Mouse (Mus musculus): ENCODE measurements around the gene Zfp618. TPM values are rescaled to one million over a fixed set of nuclear protein-coding genes. Genes with fewer than 3 reads are reported as not detected.

Gene Zfp618
- polyA plus RNA-seq, 1 experiment from 2014 or later = 36.7 TPM

DNA sequence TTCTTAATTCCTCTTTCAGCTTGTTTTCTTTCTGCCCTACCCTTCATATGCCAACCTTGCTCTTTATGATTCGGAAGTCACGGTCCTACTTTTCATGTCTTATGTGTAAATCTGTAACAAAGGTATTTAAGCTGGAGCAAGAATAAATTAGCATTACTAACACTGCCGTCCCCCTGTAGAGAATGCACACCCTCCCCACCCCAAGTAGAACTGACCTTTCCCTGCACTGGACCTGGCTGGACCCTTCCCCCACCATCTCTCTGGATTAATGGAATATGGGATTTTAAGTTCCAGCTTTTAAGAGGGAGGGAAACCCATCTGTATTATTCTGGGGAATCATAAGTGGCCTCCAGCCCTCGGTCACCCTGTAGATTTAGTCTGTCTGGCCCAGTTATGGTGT is 65.9 kb downstream of the Zfp618 start:
- no peak for DNase-seq (ENCODE audit: low spot score)
- WGBS = 64% methylated on average over 4 of the region's 4 CpGs
- Histone ChIP-seq H3K9ac (ENCODE audit: low read depth, low read length) (no peak overlapping the region), H3K4me3 (ENCODE audit: low read depth, low read length) (no peak overlapping the region), H3K27me3 (ENCODE audit: control insufficient read depth, insufficient read depth, low read length) (no peaks in the 10 kb centered on the region), H3K9me3 (ENCODE audit: control insufficient read depth, low read length) (no peaks in the 10 kb centered on the region), H3K4me2 (replicated peaks; ENCODE audit: low read depth, low read length) (no peak overlapping the region), H3K36me3 (ENCODE audit: control insufficient read depth, insufficient read depth, low read length) (no peaks in the 10 kb centered on the region), H3K27ac (ENCODE audit: low read depth, low read length) (no peak overlapping the region), H3K4me1 (replicated peaks; ENCODE audit: control insufficient read depth, insufficient read depth, low read length) (no peaks in the 10 kb centered on the region)
- ATAC-seq (ENCODE audit: low FRiP score) = no peak

DNA sequence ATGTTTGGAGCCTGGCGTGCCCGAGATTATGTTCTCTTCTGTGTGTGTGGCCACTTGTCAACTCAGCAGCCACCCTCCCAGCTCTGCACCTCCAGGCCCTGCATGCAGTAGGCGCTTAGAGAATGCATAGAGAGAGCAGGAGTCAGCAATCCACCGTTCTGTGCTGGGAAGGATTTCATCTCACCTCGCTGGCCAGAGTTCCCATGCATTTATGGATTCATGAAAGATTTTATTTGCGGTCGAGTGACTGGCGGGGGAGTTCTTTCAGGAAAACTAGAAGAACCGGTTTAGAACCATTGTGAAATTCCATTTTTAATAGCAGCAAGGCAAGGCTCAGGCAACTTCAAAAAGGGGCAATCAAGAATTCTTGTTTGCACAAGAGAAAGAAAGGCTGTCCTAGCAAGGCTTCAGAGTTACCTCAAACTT is 67.2 kb downstream of the Zfp618 start:
- ATAC-seq (ENCODE audit: low FRiP score) (no peak), DNase-seq (ENCODE audit: low spot score) (no peak)
- H3K36me3 ChIP-seq (ENCODE audit: control insufficient read depth, insufficient read depth, low read length) = no peaks in the 10 kb centered on the region
- H3K9ac ChIP-seq (ENCODE audit: low read depth, low read length) = no peak overlapping the region
- H3K4me1 ChIP-seq (replicated peaks; ENCODE audit: control insufficient read depth, insufficient read depth, low read length) = no peaks in the 10 kb centered on the region
- no peak overlapping the region for H3K4me3 ChIP-seq (ENCODE audit: low read depth, low read length)
- H3K27ac ChIP-seq (ENCODE audit: low read depth, low read length) = no peak overlapping the region
- WGBS = 79% methylated on average over 9 of the region's 9 CpGs
- H3K27me3 ChIP-seq (ENCODE audit: control insufficient read depth, insufficient read depth, low read length) = no peaks in the 10 kb centered on the region
- H3K9me3 ChIP-seq (ENCODE audit: control insufficient read depth, low read length) = no peaks in the 10 kb centered on the region
- H3K4me2 ChIP-seq (replicated peaks; ENCODE audit: low read depth, low read length) = no peak overlapping the region

DNA sequence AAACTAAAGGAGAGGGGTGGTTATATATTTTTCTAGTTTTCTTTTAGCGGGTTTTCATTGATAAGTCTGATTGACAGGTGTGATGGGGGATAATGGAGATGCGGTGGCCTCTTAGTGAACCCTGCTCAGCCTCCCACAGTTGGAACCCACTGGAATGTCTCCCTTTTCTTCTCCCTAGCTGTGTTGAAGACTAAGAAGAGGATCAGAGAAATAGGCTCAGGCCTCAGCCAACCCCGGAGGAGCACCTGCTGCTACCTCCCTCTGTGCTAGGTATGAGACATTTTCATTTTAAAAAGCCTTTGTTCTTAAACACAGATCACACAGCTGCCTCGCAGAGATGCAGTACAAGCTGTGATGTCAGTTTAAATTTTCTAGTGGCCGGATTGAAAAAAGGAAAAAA is 68.4 kb downstream of the Zfp618 start:
- H3K4me1 ChIP-seq (replicated peaks; ENCODE audit: control insufficient read depth, insufficient read depth, low read length) = no peaks in the 10 kb centered on the region
- DNase-seq (ENCODE audit: low spot score) = no peak
- H3K4me2 ChIP-seq (replicated peaks; ENCODE audit: low read depth, low read length) = no peak overlapping the region
- H3K9me3 ChIP-seq (ENCODE audit: control insufficient read depth, low read length) = no peaks in the 10 kb centered on the region
- no peak overlapping the region for H3K9ac ChIP-seq (ENCODE audit: low read depth, low read length)
- H3K36me3 ChIP-seq (ENCODE audit: control insufficient read depth, insufficient read depth, low read length) = no peaks in the 10 kb centered on the region
- H3K27ac ChIP-seq (ENCODE audit: low read depth, low read length) = no peak overlapping the region
- no peak overlapping the region for H3K4me3 ChIP-seq (ENCODE audit: low read depth, low read length)
- no peak; the same call in 1 of the 2 replicates for ATAC-seq (ENCODE audit: low FRiP score)
- H3K27me3 ChIP-seq (ENCODE audit: control insufficient read depth, insufficient read depth, low read length) = no peaks in the 10 kb centered on the region
- 25% methylated on average over 5 of the region's 5 CpGs for WGBS

DNA sequence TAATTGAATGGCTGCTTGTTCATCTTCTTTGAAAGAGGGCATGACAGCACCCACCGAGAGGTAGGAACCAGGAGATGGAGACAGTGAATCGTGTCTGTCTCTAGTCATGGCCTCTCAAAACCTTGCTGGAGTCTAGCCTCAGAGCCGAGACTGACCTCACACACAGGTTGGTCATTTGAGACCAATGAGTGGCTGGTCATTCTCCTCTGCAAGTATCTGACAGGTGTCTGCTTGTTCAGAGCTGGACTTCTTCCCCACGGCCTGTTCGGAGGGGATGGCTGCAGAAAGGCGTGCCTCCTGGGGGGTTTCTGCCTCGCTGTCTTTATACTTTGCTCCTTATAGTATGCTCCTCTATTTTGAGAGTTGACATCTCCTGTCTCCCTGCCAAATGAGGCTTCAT is 70.6 kb downstream of the Zfp618 start:
- no peak overlapping the region for H3K27ac ChIP-seq (ENCODE audit: low read depth, low read length)
- 75% methylated on average over 7 of the region's 7 CpGs for whole genome bisulfite sequencing
- no peaks in the 10 kb centered on the region for H3K36me3 ChIP-seq (ENCODE audit: control insufficient read depth, insufficient read depth, low read length)

DNA sequence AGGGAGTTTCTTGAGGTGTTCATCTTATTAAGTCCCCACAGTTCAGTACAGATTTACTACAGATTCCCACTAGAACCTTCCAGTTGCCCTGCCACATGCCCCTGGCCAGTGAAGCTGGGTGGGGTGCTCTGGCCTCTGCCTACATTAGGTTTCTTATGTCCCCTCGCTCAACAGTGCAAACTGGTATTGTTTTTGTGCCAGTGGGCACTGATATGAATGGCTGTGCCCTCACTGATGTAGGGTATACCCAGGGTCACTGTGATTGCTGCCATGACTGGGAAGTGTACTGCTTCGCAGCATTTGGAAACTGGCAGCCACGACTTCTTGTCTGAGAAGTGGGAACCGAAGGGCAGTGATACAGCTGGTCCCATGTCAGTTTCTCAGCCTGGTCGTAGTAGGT is 71.4 kb downstream of the Zfp618 start:
- Histone ChIP-seq H3K36me3 (ENCODE audit: control insufficient read depth, insufficient read depth, low read length) (no peaks in the 10 kb centered on the region), H3K4me1 (replicated peaks; ENCODE audit: control insufficient read depth, insufficient read depth, low read length) (no peaks in the 10 kb centered on the region), H3K27me3 (ENCODE audit: control insufficient read depth, insufficient read depth, low read length) (no peaks in the 10 kb centered on the region), H3K4me3 (ENCODE audit: low read depth, low read length) (no peak overlapping the region), H3K27ac (ENCODE audit: low read depth, low read length) (no peak overlapping the region), H3K4me2 (replicated peaks; ENCODE audit: low read depth, low read length) (no peak overlapping the region), H3K9me3 (ENCODE audit: control insufficient read depth, low read length) (no peaks in the 10 kb centered on the region), H3K9ac (ENCODE audit: low read depth, low read length) (no peak overlapping the region)
- WGBS = 96% methylated on average over 5 of the region's 5 CpGs
- no peak for DNase-seq (ENCODE audit: low spot score)
- no peak for ATAC-seq (ENCODE audit: low FRiP score)

More for the DNA sequence above, 70.6 kb downstream of the Zfp618 start:
- Histone ChIP-seq H3K9me3 (ENCODE audit: control insufficient read depth, low read length) (no peaks in the 10 kb centered on the region), H3K9ac (ENCODE audit: low read depth, low read length) (no peak overlapping the region), H3K4me2 (replicated peaks; ENCODE audit: low read depth, low read length) (no peak overlapping the region), H3K4me3 (ENCODE audit: low read depth, low read length) (no peak overlapping the region), H3K4me1 (replicated peaks; ENCODE audit: control insufficient read depth, insufficient read depth, low read length) (no peaks in the 10 kb centered on the region), H3K27me3 (ENCODE audit: control insufficient read depth, insufficient read depth, low read length) (no peaks in the 10 kb centered on the region)
- DNase-seq (ENCODE audit: low spot score) = no peak
- ATAC-seq (ENCODE audit: low FRiP score) = no peak

DNA sequence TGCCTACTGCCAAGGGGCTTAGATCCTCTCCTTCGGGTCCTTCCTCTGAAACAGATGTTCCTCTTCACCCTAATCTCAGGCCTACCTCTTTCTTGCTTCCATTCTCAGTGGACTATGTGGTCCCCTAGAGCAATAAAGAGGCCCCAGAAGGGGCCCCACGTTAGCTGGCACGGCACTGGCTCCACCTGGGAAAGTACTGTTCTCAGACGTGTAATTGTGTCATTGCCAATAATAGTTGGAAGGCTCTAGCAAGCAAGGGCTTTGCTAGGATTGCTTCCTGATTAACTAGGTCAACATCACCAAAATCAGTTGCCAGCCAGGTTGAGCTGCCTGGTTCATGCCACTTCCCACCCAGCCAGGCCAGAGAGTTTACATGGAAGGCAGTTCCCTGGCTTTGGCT is 72.2 kb downstream of the Zfp618 start:
- Histone ChIP-seq H3K4me3 (ENCODE audit: low read depth, low read length) (no peak overlapping the region), H3K4me1 (replicated peaks; ENCODE audit: control insufficient read depth, insufficient read depth, low read length) (no peaks in the 10 kb centered on the region), H3K36me3 (ENCODE audit: control insufficient read depth, insufficient read depth, low read length) (no peaks in the 10 kb centered on the region), H3K9me3 (ENCODE audit: control insufficient read depth, low read length) (no peaks in the 10 kb centered on the region), H3K27ac (ENCODE audit: low read depth, low read length) (no peak overlapping the region), H3K4me2 (replicated peaks; ENCODE audit: low read depth, low read length) (no peak overlapping the region), H3K9ac (ENCODE audit: low read depth, low read length) (no peak overlapping the region), H3K27me3 (ENCODE audit: control insufficient read depth, insufficient read depth, low read length) (no peaks in the 10 kb centered on the region)
- WGBS = 92% methylated on average over 4 of the region's 4 CpGs
- no peak for DNase-seq (ENCODE audit: low spot score)
- no peak for ATAC-seq (ENCODE audit: low FRiP score)

DNA sequence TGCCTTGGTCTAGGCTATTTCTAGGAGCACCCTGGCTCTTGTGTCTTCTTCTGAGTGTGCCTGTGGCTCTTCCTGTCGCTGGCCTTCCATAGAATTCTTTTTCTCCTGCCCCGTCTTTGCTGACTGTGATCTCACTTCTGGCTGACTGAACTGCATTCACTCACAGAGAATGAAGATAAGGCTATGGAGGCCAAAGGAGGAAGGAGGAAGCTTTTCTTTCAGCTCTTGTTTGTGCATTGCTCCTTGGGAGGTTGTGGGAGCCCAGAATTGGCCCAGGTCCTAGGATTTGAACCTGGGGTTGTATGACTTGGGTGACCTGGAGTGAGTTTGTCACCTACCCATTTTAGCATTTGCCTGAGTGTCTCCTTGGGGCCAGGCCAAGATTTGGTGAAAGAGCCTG is 72.9 kb downstream of the Zfp618 start:
- Histone ChIP-seq H3K9ac (ENCODE audit: low read depth, low read length) (no peak overlapping the region), H3K4me2 (replicated peaks; ENCODE audit: low read depth, low read length) (no peak overlapping the region), H3K27me3 (ENCODE audit: control insufficient read depth, insufficient read depth, low read length) (no peaks in the 10 kb centered on the region), H3K4me3 (ENCODE audit: low read depth, low read length) (no peak overlapping the region), H3K36me3 (ENCODE audit: control insufficient read depth, insufficient read depth, low read length) (no peaks in the 10 kb centered on the region), H3K27ac (ENCODE audit: low read depth, low read length) (no peak overlapping the region), H3K9me3 (ENCODE audit: control insufficient read depth, low read length) (no peaks in the 10 kb centered on the region), H3K4me1 (replicated peaks; ENCODE audit: control insufficient read depth, insufficient read depth, low read length) (no peaks in the 10 kb centered on the region)
- no peak for DNase-seq (ENCODE audit: low spot score)
- WGBS = 81% methylated on average over 2 of the region's 2 CpGs
- ATAC-seq (ENCODE audit: low FRiP score) = no peak

DNA sequence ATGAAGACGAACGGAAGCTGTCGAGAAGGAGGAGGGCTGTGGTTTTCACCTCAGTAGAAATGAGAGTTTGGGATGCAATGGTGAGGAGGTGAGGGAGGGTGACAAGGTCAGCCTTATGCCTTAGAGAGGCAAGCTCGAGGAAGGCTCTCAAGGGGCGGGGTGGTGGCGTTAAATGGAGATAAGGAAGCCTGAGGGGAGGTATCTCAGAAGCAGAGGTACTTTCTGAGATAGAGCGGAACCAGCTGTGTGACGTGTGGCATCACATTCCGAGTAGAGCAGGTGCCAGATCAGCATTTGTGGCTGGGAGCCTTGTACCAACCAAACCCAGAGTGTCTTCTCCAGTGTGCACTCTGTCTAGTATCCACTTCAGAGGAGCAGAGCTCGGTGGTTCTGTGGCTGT is 73.6 kb downstream of the Zfp618 start:
- Histone ChIP-seq H3K27me3 (ENCODE audit: control insufficient read depth, insufficient read depth, low read length) (no peaks in the 10 kb centered on the region), H3K4me1 (replicated peaks; ENCODE audit: control insufficient read depth, insufficient read depth, low read length) (no peaks in the 10 kb centered on the region), H3K36me3 (ENCODE audit: control insufficient read depth, insufficient read depth, low read length) (no peaks in the 10 kb centered on the region), H3K4me3 (ENCODE audit: low read depth, low read length) (no peak overlapping the region), H3K9ac (ENCODE audit: low read depth, low read length) (no peak overlapping the region), H3K27ac (ENCODE audit: low read depth, low read length) (no peak overlapping the region), H3K9me3 (ENCODE audit: control insufficient read depth, low read length) (no peaks in the 10 kb centered on the region), H3K4me2 (replicated peaks; ENCODE audit: low read depth, low read length) (no peak overlapping the region)
- 85% methylated on average over 10 of the region's 10 CpGs for WGBS
- DNase-seq (ENCODE audit: low spot score) (no peak), ATAC-seq (ENCODE audit: low FRiP score) (no peak)

DNA sequence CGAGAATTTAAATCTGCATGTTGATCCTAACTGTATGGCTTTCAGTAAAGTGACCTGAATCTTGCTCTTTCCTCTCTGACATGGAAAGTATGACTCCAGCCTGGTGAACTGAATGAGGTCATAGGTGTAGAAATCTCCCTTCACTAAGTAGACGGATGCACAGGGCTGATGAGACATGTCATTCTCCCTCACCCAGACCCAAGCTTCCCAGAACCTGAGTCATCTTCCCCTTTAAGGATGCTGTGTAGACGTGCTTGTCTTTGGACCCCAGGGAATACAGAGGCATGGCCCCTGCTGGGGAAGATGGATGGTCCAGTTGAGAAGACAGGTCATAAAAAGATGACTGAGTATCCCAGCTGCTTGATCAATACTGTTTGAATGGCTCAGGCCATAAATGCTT is 83.2 kb downstream of the Zfp618 start:
- Histone ChIP-seq H3K4me2 (replicated peaks; ENCODE audit: low read depth, low read length) (no peak overlapping the region), H3K36me3 (ENCODE audit: control insufficient read depth, insufficient read depth, low read length) (no peaks in the 10 kb centered on the region), H3K27ac (ENCODE audit: low read depth, low read length) (no peak overlapping the region), H3K27me3 (ENCODE audit: control insufficient read depth, insufficient read depth, low read length) (no peaks in the 10 kb centered on the region), H3K4me3 (ENCODE audit: low read depth, low read length) (no peak overlapping the region), H3K9ac (ENCODE audit: low read depth, low read length) (no peak overlapping the region), H3K9me3 (ENCODE audit: control insufficient read depth, low read length) (no peaks in the 10 kb centered on the region), H3K4me1 (replicated peaks; ENCODE audit: control insufficient read depth, insufficient read depth, low read length) (no peaks in the 10 kb centered on the region)
- ATAC-seq (ENCODE audit: low FRiP score) (peak; percentile 57; the same call in 1 of the 2 replicates), DNase-seq (ENCODE audit: low spot score) (no peak)
- 70% methylated on average over 3 of the region's 3 CpGs for WGBS

All from hindbrain, embryonic 11.5 days (tissue).